Mouse (Mus musculus) ovary, postnatal 14 days (tissue): Measurements from ENCODE around the gene Bnc1.

Experiments
- DNase-seq: peaks from one replicate; pipeline ENCODE4 v3.0.0; 2022; ENCODE audit warnings: low spot score

The Bnc1 gene

DNA sequence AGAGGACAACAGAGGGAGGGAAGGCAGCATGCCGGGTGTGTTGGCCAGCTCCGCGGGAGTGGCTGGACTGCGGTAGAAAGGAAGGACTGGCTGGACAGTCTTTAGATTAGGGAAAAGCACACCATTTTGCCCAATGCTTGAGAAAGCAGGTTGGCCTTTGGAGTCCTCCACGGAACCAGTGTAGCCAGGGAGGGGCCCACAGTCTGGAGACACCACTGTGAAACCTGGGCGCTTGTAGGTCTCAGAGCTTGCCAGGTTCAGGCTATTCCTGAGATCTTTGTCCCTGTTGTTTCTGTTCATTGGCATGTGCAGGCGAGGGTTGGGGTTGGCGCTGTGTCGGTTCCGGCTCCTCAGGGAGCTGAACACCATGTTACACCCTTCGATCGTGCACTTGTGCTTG, 18.2 kb downstream of the Bnc1 start:
- no peak for DNase-seq

DNA sequence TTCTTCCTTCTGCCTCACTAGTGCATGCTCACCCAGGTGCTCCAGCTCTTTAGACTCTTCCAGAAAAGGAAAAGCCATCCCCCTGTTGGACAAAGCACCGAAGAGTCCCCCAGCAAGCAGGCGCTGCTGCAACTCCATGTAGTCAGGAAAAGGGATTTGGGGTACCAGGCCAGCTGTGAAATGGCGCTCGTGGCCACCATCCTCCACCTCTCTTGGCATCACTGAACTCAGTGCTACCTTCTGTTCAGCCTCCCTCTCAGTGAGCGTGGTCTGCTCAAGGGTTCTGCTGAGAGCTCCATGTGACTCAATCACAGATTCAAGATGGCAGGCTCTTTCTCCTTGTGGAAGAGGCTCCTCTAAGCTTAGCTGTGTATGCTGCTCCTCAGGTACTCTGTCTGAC, 18.8 kb downstream of the Bnc1 start:
- DNase-seq = no peak

- DNase-seq = no peak
Observed at GRCm38 (mm10) chr7:81968975-81969374, 23.1 kb downstream of the Bnc1 start.

DNA sequence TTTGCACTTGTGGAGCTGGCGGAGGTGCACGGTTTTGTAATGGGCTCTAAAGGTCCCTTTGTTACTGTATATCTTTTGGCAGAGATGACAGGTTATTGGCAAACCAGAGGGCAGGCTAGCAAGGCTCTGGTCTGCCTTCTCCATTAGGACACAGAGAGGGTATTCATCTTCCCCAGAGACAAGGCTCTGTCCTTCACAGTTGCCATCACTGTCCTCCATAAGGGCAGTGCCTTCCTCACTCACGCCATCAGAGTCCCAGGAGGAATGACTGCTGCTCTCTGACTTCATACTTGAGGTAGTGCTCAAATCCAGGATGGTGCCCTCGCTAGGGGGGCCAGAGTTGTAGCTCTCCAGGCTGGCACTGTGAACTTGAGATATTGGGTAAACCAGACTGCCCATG, 23.6 kb downstream of the Bnc1 start:
- DNase-seq = no peak

DNA sequence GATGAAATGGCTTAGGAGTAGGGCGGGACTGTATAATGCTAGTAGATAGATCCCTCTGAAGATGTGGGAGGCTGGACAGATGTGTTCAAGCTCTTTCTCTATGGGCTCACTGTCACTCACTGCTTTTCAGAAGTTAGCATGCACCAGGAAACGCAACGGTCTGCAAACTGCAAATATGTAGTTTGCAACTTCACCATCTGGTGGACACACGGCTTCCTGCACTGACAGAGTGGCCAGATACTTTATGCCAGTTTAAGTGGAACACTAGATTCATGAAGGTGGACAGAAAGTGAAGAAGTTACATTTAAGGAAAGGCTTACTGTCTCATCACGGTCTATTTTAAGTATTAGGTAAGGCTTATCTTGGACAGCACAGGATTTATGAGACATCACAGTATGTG, 25.9 kb downstream of the Bnc1 start:
- no peak for DNase-seq

- peak; percentile 31 for DNase-seq
Observed at GRCm38 (mm10) chr7:81959704-81960103, 32.4 kb downstream of the Bnc1 start.

- DNase-seq = peak; percentile 9
Observed at GRCm38 (mm10) chr7:81954208-81954846, 37.8 kb downstream of the Bnc1 start.

GRCm38 (mm10) chr7:81950499-81950898, 41.6 kb downstream of the Bnc1 start:
- DNase-seq = no peak

DNA sequence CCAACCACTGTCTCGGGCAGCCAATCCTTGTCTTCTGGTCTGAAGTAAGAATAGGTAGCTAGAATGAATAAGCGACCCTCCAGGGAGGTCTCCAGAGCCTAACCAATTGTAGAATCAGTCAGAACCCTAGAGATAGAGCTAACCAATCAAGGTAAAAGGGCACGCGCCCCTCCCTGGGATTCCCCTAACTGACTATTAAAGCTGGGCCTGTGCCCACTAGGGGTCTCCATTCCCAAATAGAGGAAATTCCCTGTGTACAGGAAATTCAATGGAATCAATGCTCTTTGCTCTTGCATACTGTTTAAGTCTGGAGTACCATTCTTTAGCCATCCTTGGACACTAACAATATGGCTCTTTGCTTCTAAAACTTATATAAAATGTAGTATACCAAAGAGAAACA, 46.7 kb downstream of the Bnc1 start:
- DNase-seq = no peak

DNA sequence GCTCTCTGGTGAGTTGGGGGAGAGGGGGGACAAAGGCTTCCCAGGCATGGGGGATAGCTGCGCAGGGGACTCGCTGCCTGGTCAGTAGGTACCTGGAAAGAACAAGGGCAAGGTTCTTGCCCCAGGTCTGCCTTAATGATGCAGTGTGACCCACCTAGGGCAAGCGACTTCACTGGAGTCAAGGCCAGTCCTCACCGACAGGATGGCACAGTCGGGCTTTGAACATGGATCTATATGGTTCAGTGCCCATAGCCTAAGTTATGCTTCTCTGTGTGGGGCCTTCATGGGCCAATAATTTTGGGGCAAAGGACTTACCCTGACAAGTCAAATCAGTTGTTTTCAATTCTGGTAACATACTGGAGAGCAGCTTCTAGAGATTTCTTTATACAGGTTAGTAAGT, 57.3 kb downstream of the Bnc1 start:
- peak; percentile 9 for DNase-seq

DNA sequence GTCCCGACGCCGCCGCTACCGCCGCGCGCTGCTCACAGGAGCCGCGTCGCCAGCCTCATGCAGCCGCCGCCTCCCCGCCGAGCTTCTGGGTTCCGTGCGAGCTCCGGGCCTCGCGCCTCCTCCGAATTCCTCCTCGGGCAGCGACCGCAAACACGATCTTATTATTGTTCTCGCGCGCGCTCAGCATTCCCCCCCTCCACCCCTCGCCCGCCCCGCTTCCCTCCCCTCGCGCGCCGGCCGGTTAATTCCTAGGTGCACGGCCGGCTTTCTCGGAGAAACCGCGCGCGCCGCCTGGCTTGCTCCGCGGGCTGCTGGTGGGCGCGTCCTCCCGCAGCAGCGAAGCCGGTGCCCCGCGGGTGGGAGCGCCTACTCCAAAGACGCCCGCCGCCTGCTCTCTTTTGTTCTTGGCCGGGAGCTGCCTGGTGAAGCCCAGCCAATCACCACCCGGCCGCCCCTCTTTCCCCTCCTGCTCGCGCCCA, 57.8 kb downstream of the Bnc1 start, which contains the start of gene Hdgfl3:
Hdgfl3 (minus strand) TSS at position 207 of the 479 bp plus-strand sequence.
- peak; percentile 72 for DNase-seq

- DNase-seq = peak; percentile 49
Observed at GRCm38 (mm10) chr7:81933601-81934266, 58.4 kb downstream of the Bnc1 start.

DNA sequence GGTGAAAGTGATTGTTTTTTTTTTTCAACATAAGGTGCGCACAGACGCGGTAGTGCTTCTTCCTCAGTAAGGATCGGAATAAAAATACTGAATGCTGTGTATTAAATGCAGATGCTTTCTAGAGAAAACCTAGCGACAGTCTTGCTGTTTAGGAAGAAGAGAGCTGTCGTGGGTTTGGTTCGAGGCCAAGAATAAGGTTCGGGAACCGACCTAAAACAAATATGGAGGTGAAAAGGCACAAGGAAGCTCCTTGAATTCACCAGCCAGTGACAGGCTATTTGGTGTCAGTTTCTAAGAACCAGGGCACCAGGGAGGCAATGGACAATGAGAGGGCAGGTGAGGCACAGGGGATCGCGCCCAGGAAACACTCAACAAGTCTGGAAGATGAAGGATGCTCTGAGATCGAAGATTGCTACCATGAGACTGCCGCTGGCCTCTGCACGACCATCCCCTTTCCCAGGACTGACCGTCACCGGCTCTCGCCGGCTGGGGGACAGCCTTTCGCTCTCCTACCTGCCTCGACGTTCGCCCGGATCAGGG, 59.0 kb downstream of the Bnc1 start:
- no peak for DNase-seq

DNA sequence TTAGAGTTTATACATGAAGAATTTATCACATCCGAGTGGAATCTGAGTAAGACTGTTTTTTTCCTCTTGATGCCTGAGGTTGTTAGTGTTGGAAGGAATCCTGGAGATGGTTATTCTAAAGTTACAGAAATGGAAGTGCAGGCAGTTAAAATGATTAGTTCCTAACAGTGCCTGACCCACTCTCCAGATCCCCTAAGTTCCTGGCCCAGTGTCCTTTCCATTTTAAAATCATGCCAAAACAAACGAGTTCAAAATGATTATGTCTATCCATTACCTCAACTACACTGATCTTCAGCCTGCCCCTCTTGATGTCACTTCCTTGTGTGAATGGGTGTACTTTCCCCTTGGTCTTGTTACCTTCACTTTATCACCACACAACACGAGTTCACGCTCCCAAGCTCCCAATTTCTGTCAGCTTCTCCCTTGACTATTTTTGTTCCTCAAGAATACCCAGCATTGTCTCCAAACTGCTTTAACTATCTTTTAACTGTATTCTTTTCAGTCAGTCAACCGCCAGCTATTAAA, 59.5 kb downstream of the Bnc1 start:
- no peak for DNase-seq

DNA sequence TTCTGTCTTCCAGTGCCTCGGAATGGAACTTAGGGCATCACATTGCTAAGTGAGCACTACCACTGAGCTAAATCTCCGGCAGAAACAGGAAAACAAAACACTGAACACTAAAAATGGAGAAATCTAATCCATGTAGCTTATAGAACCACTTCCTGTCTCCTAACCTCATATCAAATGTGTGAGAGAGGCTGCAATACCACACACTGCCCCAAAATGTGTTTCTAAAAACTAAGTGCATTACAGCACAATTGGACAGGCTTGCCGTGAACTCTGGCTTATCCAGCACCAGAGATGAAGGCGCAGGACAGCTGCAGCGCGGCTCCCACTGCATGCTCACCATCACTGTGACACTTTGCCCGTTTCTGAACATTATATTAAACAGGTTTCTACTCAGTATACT, 63.1 kb downstream of the Bnc1 start:
- no peak for DNase-seq

- no peak for DNase-seq
Observed at GRCm38 (mm10) chr7:81921379-81921952, 70.6 kb downstream of the Bnc1 start.

- DNase-seq = no peak
Observed at GRCm38 (mm10) chr7:81920314-81920713, 71.8 kb downstream of the Bnc1 start.

- DNase-seq = no peak
Observed at GRCm38 (mm10) chr7:81918316-81918715, 73.8 kb downstream of the Bnc1 start.
